Mouse (Mus musculus): ENCODE data around the gene Aim2. TPM values are rescaled to one million over a fixed set of nuclear protein-coding genes. Genes with fewer than 3 reads are reported as not detected.
"Not testable (repeated sequence)": the region's sequence is repeated elsewhere in the genome, so short reads cannot be mapped to it uniquely, and the experiment has no call there.

Aim2 gene
- polyA plus RNA-seq (2012; rRNA removed), result 0.68 and 1.8 TPM in 2 replicates

- no peaks in the 10 kb centered on the region for H3K4me1 ChIP-seq (ENCODE audit: control insufficient read depth, insufficient read depth, low read length)
- no peak within 1 kb of the TSS for H3K4me3 ChIP-seq (ENCODE audit: insufficient read depth, low read depth, low read length)
- H3K27ac ChIP-seq (ENCODE audit: insufficient read depth, low read depth, low read length), result no peak within 1 kb of the TSS
- TF ChIP-seq CTCF (conservative IDR thresholded peaks at IDR 0.05; ENCODE audit: insufficient read depth, insufficient read length, low read depth, low read length) (no peak), POLR2A (IDR thresholded peaks at IDR 0.05; ENCODE audit: low read depth, low read length) (no peak)
- no peak for DNase-seq
- H3K27me3 ChIP-seq (replicated peaks; ENCODE audit: control insufficient read depth, insufficient read depth, low read length), result no peaks in the 10 kb centered on the region
- WGBS, result 13% methylated on average over 10 of the region's 10 CpGs
- no peaks in the 10 kb centered on the region for H3K36me3 ChIP-seq (ENCODE audit: control insufficient read depth, insufficient read depth, low read length)
These were observed at the start of gene Aim2 for GRCm38 (mm10) chr1:173350372-173350957. Gene Aim2, plus strand, starts transcription at chr1:173350879.

DNA sequence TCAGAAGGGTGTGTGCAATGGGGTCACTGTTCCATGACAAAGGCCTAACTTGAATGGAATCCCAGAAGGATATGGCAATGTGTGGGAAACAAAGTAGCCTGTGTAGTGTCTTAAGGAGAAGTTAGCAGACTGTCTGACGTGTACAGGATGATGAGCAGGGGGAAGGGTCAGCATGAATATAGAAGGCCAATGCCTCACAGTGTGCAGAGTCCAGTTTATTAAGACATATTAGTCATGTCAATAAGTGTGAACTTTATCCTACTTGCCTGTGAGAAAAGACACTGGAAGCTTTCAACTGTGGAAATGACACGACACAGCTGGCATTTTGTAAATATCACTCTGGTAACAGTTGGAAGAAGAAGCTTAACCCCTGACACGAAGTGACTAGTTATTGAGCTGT is 47.9 kb upstream of the Aim2 start:
- not testable (repeated sequence) for H3K27ac ChIP-seq (ENCODE audit: insufficient read depth, low read depth, low read length); H3K4me3 ChIP-seq (ENCODE audit: insufficient read depth, low read depth, low read length); H3K4me1 ChIP-seq (ENCODE audit: control insufficient read depth, insufficient read depth, low read length); H3K27me3 ChIP-seq (replicated peaks; ENCODE audit: control insufficient read depth, insufficient read depth, low read length); H3K36me3 ChIP-seq (ENCODE audit: control insufficient read depth, insufficient read depth, low read length); DNase-seq
- WGBS, result 28% methylated on average over 3 of the region's 3 CpGs

DNA sequence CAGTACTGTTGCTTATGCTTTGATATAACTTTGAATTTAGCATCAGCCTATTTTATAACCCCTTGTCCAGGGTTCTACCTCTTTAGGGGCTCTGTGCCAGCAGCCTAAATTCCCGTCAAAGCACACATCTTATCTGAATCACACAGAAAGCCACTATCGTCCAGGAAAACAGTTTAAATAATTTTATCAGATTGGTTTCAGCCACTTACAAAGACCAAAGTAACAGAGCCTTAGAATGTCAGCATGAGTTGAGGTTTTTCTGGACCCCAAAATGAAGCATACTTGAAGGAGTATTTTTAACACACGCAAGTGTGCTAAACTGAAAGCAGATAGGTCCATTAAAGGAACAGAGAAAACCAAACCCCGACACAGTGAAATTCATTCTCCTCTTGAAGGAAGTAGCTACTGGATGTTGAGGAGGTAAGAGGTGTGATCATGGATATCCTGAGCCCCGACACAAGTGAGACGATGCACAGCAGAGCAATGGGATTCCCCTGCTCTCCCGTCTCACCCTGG is 37.1 kb upstream of the Aim2 start:
- not testable (repeated sequence) for H3K27me3 ChIP-seq (replicated peaks; ENCODE audit: control insufficient read depth, insufficient read depth, low read length); DNase-seq; H3K4me3 ChIP-seq (ENCODE audit: insufficient read depth, low read depth, low read length); H3K36me3 ChIP-seq (ENCODE audit: control insufficient read depth, insufficient read depth, low read length); H3K27ac ChIP-seq (ENCODE audit: insufficient read depth, low read depth, low read length); H3K4me1 ChIP-seq (ENCODE audit: control insufficient read depth, insufficient read depth, low read length)
- WGBS, result 76% methylated on average over 7 of the region's 7 CpGs

DNA sequence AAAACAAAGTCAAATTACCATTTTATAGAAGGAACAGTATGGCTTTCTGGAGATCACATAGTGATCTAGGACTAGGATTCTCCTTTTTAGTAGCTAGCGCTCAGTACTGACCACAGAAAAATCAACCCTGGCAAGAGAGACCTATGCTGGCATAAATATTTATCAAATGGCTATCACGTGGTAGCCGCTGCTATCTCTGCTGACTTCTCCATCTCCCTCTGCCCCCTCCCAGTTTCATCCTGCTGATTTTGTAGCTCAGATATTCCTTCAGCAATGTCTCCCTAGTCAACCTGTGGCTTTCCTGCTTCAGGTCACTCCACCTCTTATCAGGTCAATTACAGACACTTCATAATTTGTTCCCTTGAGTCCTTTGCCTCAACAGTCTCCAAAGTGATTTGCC is 35.0 kb upstream of the Aim2 start:
- Histone ChIP-seq H3K4me1 (ENCODE audit: control insufficient read depth, insufficient read depth, low read length) (no peaks in the 10 kb centered on the region), H3K27ac (ENCODE audit: insufficient read depth, low read depth, low read length) (no peak overlapping the region), H3K27me3 (replicated peaks; ENCODE audit: control insufficient read depth, insufficient read depth, low read length) (no peaks in the 10 kb centered on the region), H3K36me3 (ENCODE audit: control insufficient read depth, insufficient read depth, low read length) (no peaks in the 10 kb centered on the region), H3K4me3 (ENCODE audit: insufficient read depth, low read depth, low read length) (no peak overlapping the region)
- TF ChIP-seq POLR2A (IDR thresholded peaks at IDR 0.05; ENCODE audit: low read depth, low read length), result no peak
- TF ChIP-seq CTCF (conservative IDR thresholded peaks at IDR 0.05; ENCODE audit: insufficient read depth, insufficient read length, low read depth, low read length), result no peak
- no peak for DNase-seq
- 84% methylated on average over 3 of the region's 3 CpGs for WGBS

GRCm38 (mm10) chr1:173317925-173318477 is 32.7 kb upstream of the Aim2 start:
- 82% methylated on average over 2 of the region's 2 CpGs for WGBS

DNA sequence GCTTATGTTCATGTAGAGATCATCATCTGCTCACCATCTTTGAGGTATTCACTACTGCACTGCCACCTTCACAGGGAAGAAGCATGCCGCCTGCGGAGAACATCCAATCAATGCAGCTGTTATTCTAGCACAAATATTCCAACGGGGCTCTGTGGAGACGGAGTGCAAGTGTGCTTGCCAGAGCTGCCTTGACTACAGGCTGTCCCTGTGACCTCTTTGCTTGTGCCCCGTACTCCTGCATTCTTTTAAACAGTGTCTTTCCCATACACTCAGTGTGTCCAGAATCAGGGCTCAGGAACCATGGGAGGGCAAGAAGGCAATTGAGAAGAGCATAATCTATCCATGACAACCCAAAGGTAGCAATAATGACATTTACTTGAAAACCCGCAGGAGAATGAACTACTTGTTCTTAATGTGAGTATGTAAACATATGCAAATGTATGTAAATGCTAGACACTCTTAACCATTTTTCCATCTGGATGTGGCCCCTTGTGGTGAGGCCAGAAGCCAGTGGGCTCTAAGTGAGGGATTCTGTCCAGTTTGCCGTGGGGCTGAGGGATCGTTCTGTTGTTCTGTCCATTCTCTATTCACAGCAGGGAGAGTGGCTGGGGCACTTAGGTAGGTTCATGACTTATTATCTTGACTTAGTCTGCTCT is 29.0 kb upstream of the Aim2 start:
- WGBS, result 76% methylated on average over 8 of the region's 8 CpGs
- Histone ChIP-seq H3K27ac (ENCODE audit: insufficient read depth, low read depth, low read length) (no peak overlapping the region), H3K4me3 (ENCODE audit: insufficient read depth, low read depth, low read length) (no peak overlapping the region), H3K4me1 (ENCODE audit: control insufficient read depth, insufficient read depth, low read length) (no peaks in the 10 kb centered on the region), H3K27me3 (replicated peaks; ENCODE audit: control insufficient read depth, insufficient read depth, low read length) (no peaks in the 10 kb centered on the region), H3K36me3 (ENCODE audit: control insufficient read depth, insufficient read depth, low read length) (no peaks in the 10 kb centered on the region)
- no peak for DNase-seq
- TF ChIP-seq POLR2A (IDR thresholded peaks at IDR 0.05; ENCODE audit: low read depth, low read length), result no peak
- TF ChIP-seq CTCF (conservative IDR thresholded peaks at IDR 0.05; ENCODE audit: insufficient read depth, insufficient read length, low read depth, low read length), result no peak

More at GRCm38 (mm10) chr1:173317925-173318477, 32.7 kb upstream of the Aim2 start:
- Histone ChIP-seq H3K4me1 (ENCODE audit: control insufficient read depth, insufficient read depth, low read length) (no peaks in the 10 kb centered on the region), H3K27ac (ENCODE audit: insufficient read depth, low read depth, low read length) (no peak overlapping the region), H3K4me3 (ENCODE audit: insufficient read depth, low read depth, low read length) (no peak overlapping the region), H3K27me3 (replicated peaks; ENCODE audit: control insufficient read depth, insufficient read depth, low read length) (no peaks in the 10 kb centered on the region), H3K36me3 (ENCODE audit: control insufficient read depth, insufficient read depth, low read length) (no peaks in the 10 kb centered on the region)
- DNase-seq, result no peak
- TF ChIP-seq POLR2A (IDR thresholded peaks at IDR 0.05; ENCODE audit: low read depth, low read length) (no peak), CTCF (conservative IDR thresholded peaks at IDR 0.05; ENCODE audit: insufficient read depth, insufficient read length, low read depth, low read length) (no peak)

GRCm38 (mm10) chr1:173322249-173322627 is 28.4 kb upstream of the Aim2 start:
- TF ChIP-seq POLR2A (IDR thresholded peaks at IDR 0.05; ENCODE audit: low read depth, low read length) (no peak), CTCF (conservative IDR thresholded peaks at IDR 0.05; ENCODE audit: insufficient read depth, insufficient read length, low read depth, low read length) (no peak)
- no peak for DNase-seq
- no peak overlapping the region for H3K27ac ChIP-seq (ENCODE audit: insufficient read depth, low read depth, low read length)
- no peaks in the 10 kb centered on the region for H3K4me1 ChIP-seq (ENCODE audit: control insufficient read depth, insufficient read depth, low read length)
- H3K36me3 ChIP-seq (ENCODE audit: control insufficient read depth, insufficient read depth, low read length), result no peaks in the 10 kb centered on the region
- H3K27me3 ChIP-seq (replicated peaks; ENCODE audit: control insufficient read depth, insufficient read depth, low read length), result no peaks in the 10 kb centered on the region
- H3K4me3 ChIP-seq (ENCODE audit: insufficient read depth, low read depth, low read length), result no peak overlapping the region
- WGBS, result 65% methylated on average over 6 of the region's 6 CpGs
